Mouse (Mus musculus): ENCODE measurements around the gene Fbp2. TPM values are rescaled to one million over a fixed set of nuclear protein-coding genes. Genes with fewer than 3 reads are reported as not detected.

The Fbp2 gene
- polyA plus RNA-seq (2016; fragmentation: Nextera tagmentation; extraction: Ambion mirVana) = not detected in 2 replicates

DNA sequence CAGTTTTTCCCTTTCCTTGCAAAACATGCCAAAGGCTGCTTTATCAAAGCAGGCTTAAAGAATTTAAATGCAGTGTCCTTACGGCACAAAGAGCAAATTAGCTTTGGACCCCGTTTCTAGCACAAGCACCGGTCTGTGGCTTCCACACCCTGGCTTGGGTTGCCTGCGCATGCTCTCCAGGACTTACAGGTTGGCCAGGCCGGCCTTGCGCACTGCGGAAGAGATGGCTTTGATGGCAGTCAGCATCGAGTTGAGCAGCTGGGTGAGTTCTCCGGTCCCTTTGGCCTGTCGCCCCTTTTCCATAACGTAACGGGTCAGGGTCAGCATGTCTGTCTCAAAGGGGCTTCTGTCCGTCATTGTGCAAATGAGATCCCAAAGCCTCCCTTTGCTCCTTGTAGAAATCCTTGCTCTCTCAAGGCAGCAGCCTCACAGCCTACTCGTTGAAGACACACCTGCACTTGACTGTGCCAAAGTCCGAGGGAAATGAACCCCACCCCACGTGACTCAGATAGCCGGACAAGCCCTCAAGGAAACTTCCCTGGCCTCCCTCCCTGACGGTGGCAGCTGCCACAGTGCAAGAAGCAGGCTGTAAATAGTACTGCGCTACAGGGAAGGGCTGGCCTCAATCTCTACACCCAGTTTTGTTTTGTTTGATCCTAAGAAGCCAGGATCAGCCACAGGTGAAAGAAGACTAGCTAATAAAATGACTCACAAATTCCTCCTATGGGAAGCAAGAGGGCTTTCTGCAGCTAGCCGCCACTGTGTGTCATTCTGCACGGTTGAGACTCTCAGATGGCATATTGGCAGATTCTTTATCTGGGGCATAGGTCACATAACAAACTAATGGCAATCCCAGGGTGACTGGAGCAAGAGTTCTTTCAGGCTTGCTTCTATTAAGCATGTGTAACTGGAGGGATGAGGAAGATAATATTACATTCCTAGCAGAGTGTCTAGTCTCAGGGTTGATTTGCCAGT lies at the start of gene Fbp2:
Gene Fbp2, minus strand, starts transcription at position 482 of the 975 bp plus-strand sequence.
- Histone ChIP-seq H3K9me3 (no peaks in the 10 kb centered on the region), H3K4me2 (replicated peaks) (no peak within 1 kb of the TSS), H3K36me3 (no peaks in the 10 kb centered on the region), H3K27me3 (peaks cover 4% of the 10 kb centered on the region; the same call in 1 of the 2 replicates), H3K9ac (replicated peaks) (no peak within 1 kb of the TSS), H3K4me1 (peaks cover 4% of the 10 kb centered on the region; the same call in 1 of the 2 replicates), H3K4me3 (no peak within 1 kb of the TSS), H3K27ac (replicated peaks) (no peak within 1 kb of the TSS)
- ATAC-seq (ENCODE audit: low FRiP score, low read depth) = no peak
- 77% methylated on average over 21 of the region's 21 CpGs for WGBS

DNA sequence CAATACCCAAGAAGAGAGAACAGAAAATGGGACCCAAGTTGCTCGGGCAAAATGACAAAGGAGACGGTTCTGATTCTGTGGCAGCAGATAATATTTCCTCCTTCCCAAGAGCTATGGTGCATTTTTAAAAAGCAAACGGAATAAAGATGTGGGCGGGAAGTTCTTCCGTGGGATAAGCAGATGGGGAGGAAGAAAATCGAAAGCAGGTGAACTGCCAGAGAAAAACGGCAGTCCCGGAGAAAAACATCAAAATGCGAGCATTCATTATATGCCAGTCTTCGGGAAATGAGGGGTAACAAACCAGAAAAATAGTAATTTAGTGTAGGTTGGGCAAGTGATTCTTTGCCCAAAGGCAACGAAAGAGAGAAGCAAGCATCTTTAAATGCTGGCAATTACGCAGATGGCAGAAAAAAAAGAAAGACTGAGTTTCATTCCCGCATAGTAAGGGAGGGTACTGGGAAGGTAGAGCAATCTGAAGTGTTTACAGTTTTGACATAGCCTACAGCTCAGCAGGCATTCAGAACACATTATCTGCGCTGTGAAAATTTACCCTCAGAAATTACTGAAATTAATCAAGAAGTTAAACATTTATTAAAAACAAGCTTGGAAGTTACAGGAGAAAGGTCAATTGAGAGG lies 49.4 kb upstream of the Fbp2 start:
- Histone ChIP-seq H3K9me3 (no peaks in the 10 kb centered on the region), H3K27ac (replicated peaks) (no peak overlapping the region), H3K9ac (replicated peaks) (no peak overlapping the region), H3K27me3 (no peaks in the 10 kb centered on the region), H3K36me3 (no peaks in the 10 kb centered on the region), H3K4me3 (no peak overlapping the region), H3K4me1 (no peaks in the 10 kb centered on the region), H3K4me2 (replicated peaks) (no peak overlapping the region)
- 80% methylated on average over 14 of the region's 14 CpGs for WGBS
- no peak for ATAC-seq (ENCODE audit: low FRiP score, low read depth)

- Histone ChIP-seq H3K9me3 (no peaks in the 10 kb centered on the region), H3K27me3 (no peaks in the 10 kb centered on the region), H3K36me3 (no peaks in the 10 kb centered on the region), H3K4me1 (no peaks in the 10 kb centered on the region), H3K9ac (replicated peaks) (no peak overlapping the region), H3K27ac (replicated peaks) (no peak overlapping the region), H3K4me3 (no peak overlapping the region), H3K4me2 (replicated peaks) (no peak overlapping the region)
- no peak for ATAC-seq (ENCODE audit: low FRiP score, low read depth)
Observed at GRCm38 (mm10) chr13:62901139-62901538, 42.9 kb upstream of the Fbp2 start.

DNA sequence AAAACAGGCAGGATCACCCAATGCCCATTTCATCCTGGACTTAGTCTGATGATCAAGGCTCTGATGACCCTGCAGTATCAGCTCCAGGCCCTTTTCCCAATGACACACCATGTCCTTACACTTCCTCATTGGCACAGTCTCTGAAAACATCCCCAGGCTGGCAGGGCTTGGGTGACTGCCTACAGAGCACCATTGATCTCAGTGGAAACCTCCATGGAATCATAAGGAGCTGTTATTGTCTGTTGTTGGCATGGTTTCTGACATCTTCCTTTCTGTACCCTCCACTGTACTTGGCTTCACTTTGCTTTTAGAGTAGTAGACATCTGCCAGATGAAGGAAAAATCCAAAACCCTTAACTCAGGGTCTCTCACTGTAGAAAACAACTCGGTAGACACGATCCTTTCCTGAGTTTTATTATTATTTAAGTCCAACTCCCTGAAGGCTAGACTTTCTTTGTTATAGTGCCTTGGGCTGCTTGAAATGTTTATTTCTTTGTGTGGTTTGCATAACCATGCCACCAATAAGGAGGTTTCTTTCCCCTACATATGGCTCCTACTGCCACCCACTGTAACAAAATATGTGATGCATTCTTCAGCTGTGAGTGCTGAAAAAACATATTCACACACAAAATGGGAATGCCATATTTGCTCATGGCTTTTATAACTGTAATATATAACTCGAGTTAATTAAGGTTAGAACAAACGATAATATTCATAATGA lies 39.9 kb upstream of the Fbp2 start:
- 88% methylated on average over 4 of the region's 4 CpGs for WGBS

DNA sequence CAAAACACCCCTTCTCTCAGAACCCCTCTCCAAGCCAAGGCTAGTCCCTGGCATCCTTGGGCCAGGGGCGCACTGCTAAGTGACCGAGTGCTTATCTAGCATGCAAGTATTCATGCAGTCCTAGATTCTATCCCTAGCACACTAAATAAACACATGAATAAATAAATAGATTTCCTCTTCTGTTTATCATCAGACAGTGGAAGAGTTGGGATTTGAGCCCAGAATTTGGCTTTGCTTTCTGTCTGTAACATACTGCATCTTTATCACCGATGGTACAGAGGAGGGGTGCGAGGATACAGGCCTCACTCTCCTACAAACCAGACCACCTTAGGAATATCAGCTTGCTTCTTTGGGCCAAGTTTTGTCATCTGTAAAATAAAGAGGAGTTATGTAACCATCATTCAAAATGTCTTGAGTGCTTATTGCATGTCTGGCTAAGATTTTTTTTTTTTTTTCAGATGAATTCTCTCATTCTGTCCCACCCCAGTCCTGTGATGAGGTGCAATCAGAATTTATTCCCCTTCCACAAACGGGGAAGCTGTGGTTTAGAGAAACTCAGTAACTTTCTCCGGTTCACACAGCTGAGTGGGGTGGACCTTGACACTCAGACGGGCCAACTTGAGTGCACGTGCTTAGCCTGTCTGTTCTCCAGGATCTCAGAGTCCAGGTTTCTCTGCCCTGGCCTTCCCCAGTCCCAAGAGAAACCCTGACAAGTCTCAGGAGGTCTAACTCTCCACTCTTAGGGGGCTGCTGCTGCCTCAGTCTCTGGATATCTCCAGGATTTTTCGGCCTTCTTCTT lies 35.0 kb upstream of the Fbp2 start:
- no peak for ATAC-seq (ENCODE audit: low FRiP score, low read depth)
- H3K4me1 ChIP-seq = 0 out of 2 replicates have a peak, but pooled peaks cover 3% of the 10 kb centered on the region
- no peak overlapping the region for H3K4me2 ChIP-seq (replicated peaks)
- no peak overlapping the region for H3K27ac ChIP-seq (replicated peaks)
- peaks cover 19% of the 10 kb centered on the region for H3K27me3 ChIP-seq
- no peak overlapping the region for H3K9ac ChIP-seq (replicated peaks)
- H3K36me3 ChIP-seq = no peaks in the 10 kb centered on the region
- 87% methylated on average over 9 of the region's 9 CpGs for WGBS
- no peak overlapping the region for H3K4me3 ChIP-seq
- H3K9me3 ChIP-seq = no peaks in the 10 kb centered on the region

More for the DNA sequence above, 39.9 kb upstream of the Fbp2 start:
- H3K27ac ChIP-seq (replicated peaks) = no peak overlapping the region
- 0 out of 2 replicates have a peak, but pooled peaks cover 3% of the 10 kb centered on the region for H3K4me1 ChIP-seq
- no peak overlapping the region for H3K9ac ChIP-seq (replicated peaks)
- H3K4me2 ChIP-seq (replicated peaks) = no peak overlapping the region
- H3K27me3 ChIP-seq = no peaks in the 10 kb centered on the region
- no peak overlapping the region for H3K4me3 ChIP-seq
- no peaks in the 10 kb centered on the region for H3K36me3 ChIP-seq
- ATAC-seq (ENCODE audit: low FRiP score, low read depth) = no peak
- no peaks in the 10 kb centered on the region for H3K9me3 ChIP-seq

GRCm38 (mm10) chr13:62889311-62889710 lies 31.1 kb upstream of the Fbp2 start:
- 76% methylated on average over 2 of the region's 2 CpGs for WGBS
- Histone ChIP-seq H3K27ac (replicated peaks) (no peak overlapping the region), H3K4me2 (replicated peaks) (no peak overlapping the region), H3K4me3 (no peak overlapping the region), H3K27me3 (peaks cover 38% of the 10 kb centered on the region), H3K9me3 (no peaks in the 10 kb centered on the region), H3K4me1 (0 out of 2 replicates have a peak, but pooled peaks cover 12% of the 10 kb centered on the region), H3K9ac (replicated peaks) (no peak overlapping the region), H3K36me3 (no peaks in the 10 kb centered on the region)
- no peak for ATAC-seq (ENCODE audit: low FRiP score, low read depth)

DNA sequence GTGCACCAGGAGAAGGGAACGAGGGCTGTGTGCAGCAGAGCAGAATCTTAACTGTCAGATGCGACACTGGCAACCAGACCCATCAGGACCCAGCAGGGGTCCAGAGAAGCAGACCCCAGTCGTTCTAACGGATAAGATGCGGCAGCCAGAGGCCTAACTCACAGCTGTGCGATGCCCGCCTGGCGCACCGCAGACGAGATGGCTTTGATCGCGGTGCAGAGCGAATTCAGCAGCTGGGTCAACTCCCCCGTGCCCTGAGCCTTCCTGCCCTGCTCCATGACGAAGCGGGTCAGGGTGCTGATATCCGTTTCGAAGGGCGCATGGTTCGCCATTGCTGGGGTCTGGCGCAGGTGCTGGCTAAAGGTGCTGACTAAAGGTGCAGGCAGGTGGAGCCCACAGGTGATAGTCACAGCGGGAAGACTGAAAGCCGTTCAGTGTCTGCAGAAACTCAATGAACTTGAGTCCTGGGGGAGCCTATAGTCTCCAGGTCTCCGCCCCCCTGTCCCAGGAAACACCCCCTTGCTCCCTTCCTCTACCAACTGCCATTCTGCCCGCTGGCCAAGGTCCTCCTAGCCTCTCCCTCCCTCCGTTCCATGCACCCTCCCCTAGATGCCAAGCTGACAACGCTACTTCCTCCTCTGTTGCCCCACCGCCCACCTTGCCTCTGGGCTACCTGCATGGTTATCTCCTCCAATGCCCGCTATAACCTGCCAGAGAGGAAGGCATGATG lies 29.7 kb upstream of the Fbp2 start, which contains the start of gene Fbp1:
Gene Fbp1, minus strand, starts transcription at position 571 of the 730 bp plus-strand sequence.
- H3K4me1 ChIP-seq = 0 out of 2 replicates have a peak, but pooled peaks cover 9% of the 10 kb centered on the region
- H3K4me3 ChIP-seq = peak within 1 kb of the TSS; percentile 25
- no peak within 1 kb of the TSS for H3K9ac ChIP-seq (replicated peaks)
- peak; percentile 56; the same call in 1 of the 2 replicates for ATAC-seq (ENCODE audit: low FRiP score, low read depth)
- peaks cover 38% of the 10 kb centered on the region for H3K27me3 ChIP-seq
- peak within 1 kb of the TSS; percentile 46 for H3K4me2 ChIP-seq (replicated peaks)
- H3K36me3 ChIP-seq = no peaks in the 10 kb centered on the region
- no peaks in the 10 kb centered on the region for H3K9me3 ChIP-seq
- WGBS = 4% methylated on average over 29 of the region's 29 CpGs
- H3K27ac ChIP-seq (replicated peaks) = no peak within 1 kb of the TSS

DNA sequence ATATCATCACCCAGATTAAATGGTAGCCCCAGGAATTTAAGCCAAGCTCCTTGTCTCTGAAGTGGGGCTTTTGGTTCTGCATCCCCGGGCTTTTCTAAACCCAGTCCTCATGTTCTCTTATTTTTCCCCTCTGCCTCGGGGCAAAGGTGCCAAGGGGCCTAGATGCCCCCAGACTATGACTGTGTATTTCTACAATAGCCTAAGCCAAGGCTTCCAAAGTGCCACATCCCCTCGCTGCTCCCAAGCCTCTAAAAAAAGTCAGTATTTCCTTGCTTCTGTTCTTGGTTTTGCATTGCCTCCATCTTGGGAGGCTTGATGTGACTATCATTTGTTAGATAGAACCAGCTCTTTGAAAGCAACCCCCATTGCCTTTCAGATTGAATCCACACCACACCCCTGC lies 26.3 kb upstream of the Fbp2 start:
- peaks cover 32% of the 10 kb centered on the region for H3K27me3 ChIP-seq
- no peaks in the 10 kb centered on the region for H3K9me3 ChIP-seq
- H3K36me3 ChIP-seq = no peaks in the 10 kb centered on the region
- H3K4me3 ChIP-seq = no peak overlapping the region
- no peak for ATAC-seq (ENCODE audit: low FRiP score, low read depth)
- H3K9ac ChIP-seq (replicated peaks) = no peak overlapping the region
- H3K4me2 ChIP-seq (replicated peaks) = no peak overlapping the region
- H3K27ac ChIP-seq (replicated peaks) = no peak overlapping the region
- 80% methylated on average over 3 of the region's 3 CpGs for WGBS
- peaks cover 16% of the 10 kb centered on the region for H3K4me1 ChIP-seq

GRCm38 (mm10) chr13:62883925-62884324 lies 25.7 kb upstream of the Fbp2 start:
- Histone ChIP-seq H3K4me1 (peaks cover 16% of the 10 kb centered on the region), H3K9ac (replicated peaks) (no peak overlapping the region), H3K36me3 (no peaks in the 10 kb centered on the region), H3K4me3 (no peak overlapping the region), H3K9me3 (no peaks in the 10 kb centered on the region), H3K27me3 (peaks cover 26% of the 10 kb centered on the region), H3K4me2 (replicated peaks) (no peak overlapping the region), H3K27ac (replicated peaks) (no peak overlapping the region)
- 92% methylated on average over 9 of the region's 9 CpGs for WGBS
- ATAC-seq (ENCODE audit: low FRiP score, low read depth) = no peak

- Histone ChIP-seq H3K36me3 (no peaks in the 10 kb centered on the region), H3K9me3 (no peaks in the 10 kb centered on the region), H3K4me1 (peaks cover 16% of the 10 kb centered on the region), H3K4me2 (replicated peaks) (no peak overlapping the region), H3K27ac (replicated peaks) (no peak overlapping the region), H3K4me3 (no peak overlapping the region), H3K27me3 (peaks cover 21% of the 10 kb centered on the region), H3K9ac (replicated peaks) (no peak overlapping the region)
- WGBS = 82% methylated on average over 2 of the region's 2 CpGs
- no peak for ATAC-seq (ENCODE audit: low FRiP score, low read depth)
Observed at GRCm38 (mm10) chr13:62883436-62883835, 25.2 kb upstream of the Fbp2 start.
